Mouse (Mus musculus) stomach, embryonic 14.5 days (tissue): ENCODE results near the gene Stim1. TPM values are rescaled to one million over a fixed set of nuclear protein-coding genes. Genes with fewer than 3 reads are reported as not detected.
A peak's percentile ranks its signal among the peaks of the same experiment; 100 is the strongest.

Source experiments
- ATAC-seq: fragments of 200-750 bp; cut with Nextera tagmentation; 2 replicates; pipeline ENCODE4 v1.8.0; 2017; ENCODE audit warnings: low read depth, moderate TSS enrichment; ENCODE audit not compliant: insufficient number of reproducible peaks, insufficient read depth, low FRiP score
- H3K27ac ChIP-seq: fragments of 300-500 bp; sonication (generic); 2 replicates; pipeline ENCODE4 v1.5.1; 2014; ENCODE audit warnings: mild to moderate bottlenecking, low read length, moderate library complexity, mixed read lengths
- H3K27me3 ChIP-seq: fragments of 300-500 bp; sonication (generic); 2 replicates; pipeline ENCODE4 v1.6.1; 2014; ENCODE audit warnings: low read length, control low read depth, mixed read lengths; ENCODE audit not compliant: control insufficient read depth, insufficient read depth
- H3K36me3 ChIP-seq: fragments of 300-500 bp; sonication (generic); 2 replicates; pipeline ENCODE4 v1.6.1; 2014; ENCODE audit warnings: mild to moderate bottlenecking, control low read depth, low read length, moderate library complexity, mixed read lengths; ENCODE audit not compliant: control insufficient read depth, insufficient read depth
- H3K4me1 ChIP-seq: fragments of 300-500 bp; sonication (generic); 2 replicates; pipeline ENCODE4 v1.6.1; 2014; ENCODE audit warnings: low read length, control low read depth, mixed read lengths; ENCODE audit not compliant: control insufficient read depth, insufficient read depth
- H3K4me2 ChIP-seq: fragments of 300-500 bp; sonication (generic); replicated peaks from 2 replicates; pipeline ENCODE4 v1.6.1; 2014; ENCODE audit warnings: low read depth, low read length, control low read depth
- H3K4me3 ChIP-seq: fragments of 300-500 bp; sonication (generic); 2 replicates; pipeline ENCODE4 v1.5.1; 2014; ENCODE audit warnings: low read depth, low read length, control low read depth
- H3K9ac ChIP-seq: fragments of 300-500 bp; sonication (generic); replicated peaks from 2 replicates; pipeline ENCODE4 v1.6.1; 2014; ENCODE audit warnings: low read depth, mild to moderate bottlenecking, control low read depth, low read length, moderate library complexity, mixed read lengths
- H3K9me3 ChIP-seq: fragments of 300-500 bp; sonication (generic); 2 replicates; pipeline ENCODE4 v1.6.1; 2016; ENCODE audit warnings: low read depth, low read length, control low read depth; ENCODE audit not compliant: control insufficient read depth
- WGBS: fragments of 180-500 bp; shearing (Covaris S2); extraction: QIAGEN DNeasy Blood & Tissue Kit; methylation state at CpG from one replicate; pipeline ENCODE4 v1.1.7; 2014; 5-methylcytosine and 5-hydroxymethylcytosine counted together
- polyA plus RNA-seq: library from polyadenylated mRNA; unstranded; fragments of >200 nt; fragmentation: Nextera tagmentation; extraction: Ambion mirVana; gene quantifications from 2 replicates; pipeline ENCODE4 v1.2.1, GENCODE M21; 2014

Stim1 gene
- polyA plus RNA-seq, 1 experiment from 2014 or later: 24.9 TPM

DNA sequence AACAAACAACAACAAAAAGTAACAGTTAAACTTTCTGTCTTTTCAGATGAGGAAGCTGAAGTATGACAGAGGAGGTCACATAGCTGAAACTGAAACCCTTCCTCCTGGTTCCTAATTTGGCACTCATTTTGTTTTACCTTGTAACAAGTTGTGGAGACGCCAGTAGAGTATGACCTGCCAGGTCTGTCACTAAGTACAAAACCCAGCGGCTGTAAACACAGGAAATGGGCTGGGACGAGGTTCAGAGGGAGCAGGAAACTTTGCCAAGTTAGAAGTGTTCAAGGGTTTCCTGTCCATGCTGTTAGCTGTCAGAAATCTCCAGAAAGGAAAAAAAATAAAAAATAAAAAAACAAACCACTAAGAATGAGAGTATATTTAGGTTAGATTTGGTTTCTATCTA, 70.3 kb downstream of the Stim1 start:
- Histone ChIP-seq H3K4me2 (no peak overlapping the region), H3K4me3 (no peak overlapping the region), H3K36me3 (no peaks in the 10 kb centered on the region), H3K27me3 (no peaks in the 10 kb centered on the region), H3K9ac (no peak overlapping the region), H3K27ac (no peak overlapping the region), H3K9me3 (no peaks in the 10 kb centered on the region), H3K4me1 (no peaks in the 10 kb centered on the region)
- ATAC-seq: peak; percentile 14; the same call in 1 of the 2 replicates
- WGBS: 16% methylated on average over 3 of the region's 3 CpGs

DNA sequence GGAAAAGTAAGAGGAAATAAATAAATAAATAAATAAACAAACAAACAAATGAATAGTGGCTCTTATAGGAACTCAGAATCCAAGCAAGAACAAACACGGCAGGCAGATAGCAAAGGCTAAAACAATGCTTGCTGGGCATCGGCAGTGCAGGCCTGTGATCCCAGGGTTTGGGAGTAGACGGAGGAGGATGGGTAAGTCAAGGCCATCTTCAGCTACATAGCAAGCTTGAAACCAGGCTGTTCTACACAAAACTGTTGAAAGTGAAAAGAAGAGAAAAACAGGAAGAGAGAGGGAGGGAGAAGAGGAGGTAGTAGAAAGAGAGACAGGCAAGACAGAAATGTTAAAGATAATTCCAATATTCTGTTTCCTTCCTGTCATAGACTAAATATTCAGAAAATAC, 71.3 kb downstream of the Stim1 start:
- no peaks in the 10 kb centered on the region for H3K4me1 ChIP-seq
- 76% methylated on average over 3 of the region's 3 CpGs for WGBS
- no peak overlapping the region for H3K4me2 ChIP-seq
- no peaks in the 10 kb centered on the region for H3K36me3 ChIP-seq
- no peaks in the 10 kb centered on the region for H3K27me3 ChIP-seq
- H3K4me3 ChIP-seq: no peak overlapping the region
- no peak for ATAC-seq
- no peak overlapping the region for H3K27ac ChIP-seq
- H3K9me3 ChIP-seq: no peaks in the 10 kb centered on the region
- no peak overlapping the region for H3K9ac ChIP-seq

DNA sequence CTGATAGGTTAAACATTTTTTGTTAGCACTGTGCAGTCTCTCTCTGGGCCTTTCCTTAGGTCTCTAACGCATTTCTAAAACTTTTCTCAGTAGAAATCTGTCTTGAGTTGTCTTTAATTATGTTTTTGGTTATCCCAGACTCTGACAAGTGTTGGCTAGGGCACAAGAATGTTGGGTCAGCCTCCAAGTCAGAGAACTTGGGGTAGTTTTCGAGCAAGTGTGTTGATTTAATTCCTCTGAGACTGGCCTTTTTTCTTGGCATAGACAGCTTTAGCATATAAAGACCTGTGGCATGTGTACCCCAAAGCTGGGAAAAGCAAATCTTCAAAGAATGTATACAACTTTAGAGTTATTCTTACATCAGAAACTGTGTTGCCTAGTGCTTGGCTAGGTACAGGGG, 78.3 kb downstream of the Stim1 start:
- Histone ChIP-seq H3K4me1 (no peaks in the 10 kb centered on the region), H3K27me3 (no peaks in the 10 kb centered on the region), H3K27ac (no peak overlapping the region), H3K9ac (no peak overlapping the region), H3K36me3 (no peaks in the 10 kb centered on the region), H3K4me3 (no peak overlapping the region), H3K9me3 (no peaks in the 10 kb centered on the region), H3K4me2 (no peak overlapping the region)
- no peak for ATAC-seq
- 36% methylated on average over 2 of the region's 2 CpGs for WGBS

DNA sequence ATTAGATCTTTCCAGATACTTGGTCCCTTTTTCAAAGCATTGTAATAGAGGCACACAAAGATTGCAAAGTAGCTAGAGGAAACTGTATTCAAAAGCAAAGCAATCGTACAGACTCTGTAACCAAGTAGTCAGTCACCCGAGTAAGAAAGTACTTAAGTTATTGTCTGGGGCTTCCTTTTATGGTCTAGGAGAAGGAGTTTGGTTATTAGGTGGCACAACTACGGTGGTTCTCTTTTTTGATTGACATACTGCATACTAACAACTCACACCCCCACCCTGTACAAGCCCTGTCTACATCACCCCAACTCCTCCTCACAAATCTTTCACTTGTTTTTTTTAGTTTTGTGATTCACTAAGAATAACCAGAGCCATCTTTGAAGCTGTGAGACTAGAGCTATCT, 79.7 kb downstream of the Stim1 start:
- Histone ChIP-seq H3K4me2 (no peak overlapping the region), H3K27me3 (no peaks in the 10 kb centered on the region), H3K9ac (no peak overlapping the region), H3K4me1 (no peaks in the 10 kb centered on the region), H3K4me3 (no peak overlapping the region), H3K36me3 (no peaks in the 10 kb centered on the region), H3K27ac (no peak overlapping the region), H3K9me3 (no peaks in the 10 kb centered on the region)
- WGBS: 66% methylated on average over 3 of the region's 3 CpGs
- no peak for ATAC-seq

DNA sequence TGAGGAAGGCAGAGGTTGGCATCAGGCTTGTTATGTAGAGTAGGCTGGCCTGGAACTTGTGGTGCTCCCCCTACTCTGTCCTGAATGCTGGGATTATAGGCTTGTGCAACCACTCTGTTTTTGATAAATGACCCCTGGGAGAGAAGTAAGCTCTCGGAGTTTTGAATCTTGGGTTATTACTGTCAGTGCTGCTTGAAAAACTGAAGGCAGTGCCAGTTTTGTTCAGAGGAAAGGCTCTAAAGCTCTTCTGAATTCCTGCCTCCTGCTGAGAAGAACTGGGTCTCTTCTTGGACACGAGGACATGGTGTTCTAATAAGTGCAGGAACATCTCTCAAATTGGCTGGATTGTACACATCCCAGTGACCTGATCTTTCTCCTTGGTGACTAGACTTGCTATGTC, 81.1 kb downstream of the Stim1 start:
- ATAC-seq: no peak
- Histone ChIP-seq H3K4me3 (no peak overlapping the region), H3K4me2 (no peak overlapping the region), H3K9me3 (no peaks in the 10 kb centered on the region), H3K27me3 (no peaks in the 10 kb centered on the region), H3K9ac (no peak overlapping the region), H3K27ac (no peak overlapping the region), H3K36me3 (no peaks in the 10 kb centered on the region), H3K4me1 (no peaks in the 10 kb centered on the region)
- 71% methylated on average over 2 of the region's 2 CpGs for WGBS

DNA sequence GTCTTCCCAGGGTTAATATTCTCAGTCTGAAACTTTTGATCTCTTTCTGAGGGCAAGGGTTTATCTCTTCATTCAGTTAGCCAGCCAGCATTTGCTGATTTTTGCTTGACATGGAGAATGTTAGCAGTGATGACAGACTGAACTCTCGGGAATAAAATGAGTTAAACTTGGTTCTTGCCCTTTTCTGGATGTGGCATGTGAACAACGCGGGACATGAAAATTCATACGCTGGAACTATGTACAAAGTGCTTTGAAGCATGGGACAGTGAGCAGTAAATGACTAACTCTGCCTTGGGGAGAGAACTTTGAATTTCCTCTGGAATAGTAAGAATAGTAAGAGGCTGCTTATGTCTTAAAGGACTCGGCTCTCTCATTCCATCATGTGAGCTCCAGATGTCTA, 81.6 kb downstream of the Stim1 start:
- H3K9ac ChIP-seq: no peak overlapping the region
- no peak overlapping the region for H3K4me3 ChIP-seq
- H3K27ac ChIP-seq: no peak overlapping the region
- no peak for ATAC-seq
- H3K9me3 ChIP-seq: no peaks in the 10 kb centered on the region
- no peaks in the 10 kb centered on the region for H3K36me3 ChIP-seq
- H3K4me2 ChIP-seq: no peak overlapping the region
- H3K27me3 ChIP-seq: no peaks in the 10 kb centered on the region
- H3K4me1 ChIP-seq: no peaks in the 10 kb centered on the region
- WGBS: 74% methylated on average over 5 of the region's 5 CpGs

DNA sequence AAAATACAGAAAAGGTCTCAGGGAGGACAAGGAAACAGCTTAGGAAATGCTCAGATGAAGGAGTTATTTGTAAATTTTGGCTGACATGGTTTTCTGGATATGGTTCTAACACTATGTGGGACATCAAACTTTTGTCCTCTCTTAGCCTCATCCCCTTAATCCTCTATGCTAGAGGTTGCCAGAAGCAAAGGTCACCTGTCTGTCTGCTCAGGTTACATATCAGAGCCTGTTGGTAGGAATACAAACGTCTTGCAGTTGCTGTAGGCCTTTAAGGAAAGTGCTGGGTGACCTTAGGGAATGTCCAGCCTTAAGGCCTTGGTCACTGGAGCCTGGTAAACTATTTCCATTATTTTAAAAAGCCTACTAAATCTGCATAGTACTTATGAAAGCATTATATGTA, 85.8 kb downstream of the Stim1 start:
- Histone ChIP-seq H3K36me3 (no peaks in the 10 kb centered on the region), H3K9me3 (no peaks in the 10 kb centered on the region)
- WGBS: 16% methylated on average over 1 of the region's 1 CpGs

DNA sequence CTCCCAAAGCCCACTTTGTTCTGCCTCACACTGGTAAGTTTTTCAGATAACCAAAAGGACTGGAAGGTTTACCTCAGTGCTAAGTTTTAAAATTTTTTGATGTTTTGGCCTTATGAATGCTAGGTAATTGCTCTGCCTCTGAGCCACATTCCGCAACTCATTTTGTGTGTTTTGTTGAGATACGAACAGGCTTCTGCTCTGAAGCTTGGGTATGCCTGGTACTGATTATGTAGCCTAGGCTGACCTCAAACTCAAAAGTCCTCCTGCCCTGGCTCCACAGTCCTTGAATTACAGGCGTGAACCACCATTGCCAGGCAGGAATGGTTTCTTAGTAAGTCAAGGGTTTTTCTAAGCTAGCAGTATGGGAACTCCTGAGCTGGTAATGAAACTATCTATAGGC, 90.5 kb downstream of the Stim1 start:
- H3K9me3 ChIP-seq: no peaks in the 10 kb centered on the region

More for the DNA sequence above, 85.8 kb downstream of the Stim1 start:
- no peak for ATAC-seq
- H3K27me3 ChIP-seq: no peaks in the 10 kb centered on the region
- H3K4me1 ChIP-seq: no peaks in the 10 kb centered on the region
- no peak overlapping the region for H3K4me3 ChIP-seq
- no peak overlapping the region for H3K9ac ChIP-seq
- H3K4me2 ChIP-seq: no peak overlapping the region
- H3K27ac ChIP-seq: no peak overlapping the region

DNA sequence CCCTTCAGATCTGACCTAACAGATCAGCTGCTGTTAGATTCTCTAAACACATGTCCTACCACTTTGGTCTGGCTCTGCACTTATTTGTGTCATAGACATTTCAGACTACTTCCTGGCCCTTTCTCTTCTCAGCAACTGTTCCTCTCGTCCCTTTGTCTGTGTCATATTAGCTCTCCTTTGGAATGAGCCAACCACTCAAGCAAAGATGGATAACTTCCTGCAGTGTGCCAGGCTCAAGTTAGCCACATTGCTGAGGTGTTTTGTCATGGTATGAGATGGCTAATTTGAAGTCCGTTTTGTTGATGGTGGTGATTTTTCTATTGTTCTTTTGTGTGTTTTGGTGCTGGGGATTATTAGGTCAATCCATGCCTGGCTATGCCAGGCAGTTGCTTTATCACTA, 93.7 kb downstream of the Stim1 start:
- Histone ChIP-seq H3K4me3 (no peak overlapping the region), H3K9ac (no peak overlapping the region), H3K4me1 (no peaks in the 10 kb centered on the region), H3K36me3 (no peaks in the 10 kb centered on the region), H3K4me2 (no peak overlapping the region), H3K9me3 (no peaks in the 10 kb centered on the region), H3K27ac (no peak overlapping the region), H3K27me3 (no peaks in the 10 kb centered on the region)
- WGBS: 24% methylated on average over 2 of the region's 2 CpGs
- ATAC-seq: no peak

More for the DNA sequence above, 90.5 kb downstream of the Stim1 start:
- H3K27ac ChIP-seq: no peak overlapping the region
- H3K4me3 ChIP-seq: no peak overlapping the region
- H3K4me2 ChIP-seq: no peak overlapping the region
- no peaks in the 10 kb centered on the region for H3K4me1 ChIP-seq
- H3K9ac ChIP-seq: no peak overlapping the region
- no peaks in the 10 kb centered on the region for H3K27me3 ChIP-seq
- no peak for ATAC-seq
- 87% methylated on average over 3 of the region's 3 CpGs for WGBS
- H3K36me3 ChIP-seq: no peaks in the 10 kb centered on the region
